Mouse (Mus musculus) kidney, adult 9 months (tissue): ENCODE measurements around the gene Gm8947.
A peak's percentile ranks its signal among the peaks of the same experiment; 100 is the strongest.
"Not testable (repeated sequence)": the region's sequence is repeated elsewhere in the genome, so short reads cannot be mapped to it uniquely, and the experiment has no call there.

Experiments used
- DNase-seq: peaks from one replicate; pipeline ENCODE4 v3.0.0; 2022

Gene Gm8947

DNA sequence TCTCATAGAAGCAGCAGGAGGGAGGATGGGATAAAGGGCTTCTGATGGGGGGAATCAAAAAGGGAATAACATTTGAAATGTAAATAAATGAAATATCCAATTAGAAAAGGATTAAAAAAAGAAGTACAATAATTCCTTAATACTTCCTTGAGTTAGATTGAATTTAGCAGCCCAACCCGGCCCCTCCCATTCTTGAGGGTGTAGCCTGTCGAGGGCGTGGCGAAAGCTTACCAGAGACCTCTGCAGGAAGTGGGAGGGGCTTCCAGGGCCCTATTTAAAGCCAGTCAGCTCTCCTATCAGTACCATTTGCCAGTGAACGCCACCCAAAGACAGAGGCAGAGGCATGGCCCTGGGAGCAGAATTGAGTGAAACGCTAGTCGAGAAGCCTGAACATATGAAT is at the start of gene Gm8947:
Gene Gm8947, plus strand, starts transcription at position 302 of the 400 bp plus-strand sequence.
- not testable (repeated sequence) for DNase-seq

DNA sequence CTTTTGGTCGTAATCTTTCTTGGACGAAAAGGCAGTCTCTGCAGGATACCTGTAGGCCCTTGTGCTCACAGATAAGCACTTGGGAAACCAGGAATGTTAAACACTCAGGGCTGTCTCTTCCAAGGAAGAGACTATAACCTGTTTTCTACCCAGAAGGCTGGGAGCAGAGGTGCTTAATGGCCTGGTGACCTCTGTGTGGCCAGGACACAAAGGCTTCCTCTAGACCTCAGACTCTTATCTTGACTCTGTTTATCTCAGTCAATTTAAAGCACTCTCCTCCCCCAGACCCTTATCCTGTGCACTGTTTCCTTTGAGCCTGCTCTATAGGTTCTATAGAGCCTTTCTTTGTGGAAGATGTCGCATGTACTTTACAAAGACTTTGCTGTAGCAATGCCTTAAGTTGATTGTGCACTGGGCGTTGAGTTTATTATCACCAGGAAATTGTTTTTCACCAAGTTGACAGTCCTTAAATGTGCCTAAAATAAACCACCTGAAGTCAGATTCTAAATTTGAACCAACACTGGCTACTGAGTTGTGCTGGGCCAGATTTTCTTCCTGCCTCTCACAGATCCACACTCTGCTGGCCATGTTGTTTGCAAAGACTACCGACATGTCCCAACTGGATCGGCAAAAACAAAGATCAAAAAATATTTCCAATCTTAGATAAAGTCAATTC is 47.6 kb upstream of the Gm8947 start:
- DNase-seq, result peak; percentile 53

DNA sequence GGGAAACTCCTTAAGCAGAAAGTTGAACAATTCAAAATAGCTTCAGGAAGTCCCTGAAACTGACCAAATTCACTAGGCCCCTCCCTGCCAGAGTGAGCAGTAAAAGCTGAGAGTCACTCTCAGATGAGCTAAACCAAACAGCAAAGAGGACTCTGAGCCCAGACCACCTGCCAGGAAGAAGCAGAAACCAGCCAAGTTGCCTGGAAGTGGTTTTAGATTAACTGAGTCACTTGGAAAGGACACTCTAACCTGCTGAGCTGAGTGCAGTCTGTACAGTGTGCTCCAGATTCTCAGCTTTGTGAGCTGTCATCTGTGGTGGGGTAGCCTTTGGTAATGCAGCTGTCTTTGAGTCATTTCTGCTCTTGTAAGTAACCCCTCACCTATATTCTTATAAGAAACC is 44.4 kb upstream of the Gm8947 start:
- peak; percentile 89 for DNase-seq

DNA sequence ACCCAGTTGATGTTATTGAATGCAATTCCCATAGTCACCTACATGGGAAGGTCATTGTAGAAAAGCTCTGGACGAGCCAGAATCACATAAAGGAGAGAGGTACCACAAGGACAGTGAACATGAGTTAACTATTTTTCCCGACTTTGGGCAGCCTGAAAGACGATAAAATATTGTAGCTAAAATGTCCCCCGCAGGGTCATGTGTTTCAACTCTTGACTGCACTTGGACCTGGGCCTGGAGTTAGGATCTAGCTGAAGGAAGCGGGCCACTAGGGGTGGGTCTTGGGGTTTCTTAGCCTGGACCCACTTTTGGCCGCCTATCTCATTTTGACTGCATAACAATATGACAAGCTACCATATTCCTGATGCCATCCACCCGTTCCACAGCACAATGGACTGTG is 42.0 kb upstream of the Gm8947 start:
- DNase-seq, result peak; percentile 69

DNA sequence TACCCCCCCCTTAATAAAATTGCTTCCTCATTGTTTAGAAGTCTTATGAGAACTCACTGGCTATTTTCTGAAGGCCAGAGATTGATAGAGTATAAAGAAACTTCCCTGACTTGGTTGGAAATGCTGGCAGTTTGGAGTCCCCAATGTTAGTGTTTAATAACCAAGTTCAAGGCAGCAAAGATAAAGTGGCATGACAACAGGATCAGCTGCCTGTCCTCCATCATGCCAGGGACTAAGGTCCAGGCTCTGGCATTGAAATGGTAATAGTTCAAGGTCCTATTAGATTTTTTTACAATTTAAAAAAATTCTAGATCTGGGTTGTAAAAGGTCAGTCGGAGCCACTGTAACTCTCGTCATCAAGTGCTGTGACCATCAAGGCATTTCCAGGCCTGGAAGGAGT is 41.1 kb upstream of the Gm8947 start:
- DNase-seq, result peak; percentile 60

DNA sequence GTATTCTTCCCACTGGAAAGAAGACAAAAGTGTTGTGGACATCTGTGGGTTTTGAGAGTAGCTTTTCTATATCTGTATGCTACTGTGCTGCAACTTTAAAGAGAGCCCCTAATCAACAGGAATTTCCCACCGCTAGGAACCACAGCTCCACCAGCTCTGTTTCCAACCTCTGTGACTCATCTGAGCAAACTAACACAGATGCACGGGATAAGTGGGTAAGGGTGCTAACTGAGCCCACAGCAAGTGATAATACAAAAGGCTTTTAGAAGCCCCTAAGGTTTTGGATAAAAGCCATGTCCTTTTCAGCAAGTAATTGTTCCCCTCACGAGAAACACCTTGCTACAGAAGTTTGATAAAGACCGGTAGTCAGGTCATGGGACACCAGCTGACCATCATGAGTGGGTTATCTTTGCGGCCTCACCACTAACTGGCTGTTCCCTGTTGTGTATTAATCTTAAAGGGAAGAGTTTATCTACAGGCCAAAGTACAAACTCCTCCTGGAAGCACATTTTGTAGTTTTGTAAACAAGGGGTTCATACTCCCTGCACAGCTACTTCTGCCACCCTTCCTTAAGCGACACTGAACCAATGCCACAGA is 39.0 kb upstream of the Gm8947 start:
- peak; percentile 84 for DNase-seq

DNA sequence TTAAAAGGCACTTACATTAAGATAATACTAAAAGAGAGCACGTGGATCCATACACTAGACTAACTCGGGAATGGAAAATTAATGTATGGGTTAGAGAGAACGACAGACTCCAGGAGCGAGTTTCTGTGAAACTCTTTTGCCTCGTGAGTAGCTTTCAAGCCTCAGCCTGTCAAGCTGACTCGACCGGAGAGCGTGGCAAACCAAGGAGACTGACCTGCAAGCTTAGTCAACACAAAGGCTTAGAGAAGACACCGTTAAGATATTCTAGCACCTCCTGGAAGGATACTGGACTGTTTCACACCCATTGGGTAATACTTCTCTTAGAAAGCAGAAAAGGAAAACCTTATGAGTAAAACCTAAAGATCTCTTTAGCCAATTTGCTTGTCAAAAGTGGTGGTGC is 38.0 kb upstream of the Gm8947 start:
- DNase-seq, result peak; percentile 59

DNA sequence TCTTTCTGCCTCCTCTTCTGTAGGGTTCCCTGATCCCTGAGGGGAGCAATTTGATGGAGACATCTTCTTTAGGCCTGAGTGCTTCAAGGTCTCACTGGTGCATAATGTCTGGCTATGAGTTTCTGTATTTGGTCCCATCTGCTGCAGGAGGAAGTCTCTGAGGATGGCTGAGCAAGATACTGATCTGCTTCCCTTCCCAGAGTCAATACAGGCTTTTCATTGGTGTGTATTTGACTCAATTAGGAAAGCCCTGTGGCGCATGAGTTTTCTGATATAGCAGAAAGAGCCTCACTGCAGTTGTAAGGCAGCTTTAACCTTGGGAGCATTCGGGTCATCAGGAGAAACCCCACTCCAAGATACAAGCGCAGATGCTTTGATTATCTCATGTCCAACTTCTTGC is 36.0 kb upstream of the Gm8947 start:
- DNase-seq, result peak; percentile 9

DNA sequence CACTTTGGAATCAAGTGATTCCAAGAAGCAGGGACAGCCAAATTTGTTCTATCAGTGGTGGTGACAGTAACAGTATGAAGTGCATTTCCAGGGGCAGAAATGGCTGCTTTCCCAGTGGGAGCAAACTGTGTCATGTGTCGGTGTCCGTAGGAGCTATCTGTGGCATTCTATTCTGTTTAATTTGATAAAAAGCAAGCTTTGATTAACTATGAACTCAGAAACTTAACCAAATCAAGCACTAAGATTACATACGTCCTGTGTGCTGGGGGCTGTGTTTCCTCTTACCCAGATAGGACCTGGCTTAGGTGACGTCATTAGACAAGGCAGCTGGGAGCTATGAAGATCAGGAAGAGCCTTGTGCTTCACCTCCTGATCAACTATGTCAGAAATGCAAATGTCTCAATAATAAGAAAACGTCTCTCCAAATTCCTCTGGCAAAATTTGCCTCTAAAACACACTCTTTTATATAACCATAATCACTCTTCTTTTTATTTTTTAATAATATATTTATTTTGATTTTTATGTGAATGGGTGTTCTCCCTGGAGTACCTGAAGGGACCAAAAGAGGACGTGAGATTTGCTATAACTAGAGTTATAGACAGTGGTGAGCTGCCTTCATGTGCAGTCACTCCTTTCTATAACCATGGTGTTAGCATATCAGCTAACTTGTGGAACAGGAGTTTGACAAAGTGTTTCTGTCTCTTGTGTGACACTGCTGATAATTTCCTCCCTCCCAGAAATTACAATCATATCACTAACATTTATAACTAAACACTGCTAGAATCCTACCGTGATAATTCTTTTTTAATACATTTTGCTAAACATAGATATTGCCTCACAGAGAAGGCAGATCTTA is 35.2 kb upstream of the Gm8947 start:
- peak; percentile 11 for DNase-seq

DNA sequence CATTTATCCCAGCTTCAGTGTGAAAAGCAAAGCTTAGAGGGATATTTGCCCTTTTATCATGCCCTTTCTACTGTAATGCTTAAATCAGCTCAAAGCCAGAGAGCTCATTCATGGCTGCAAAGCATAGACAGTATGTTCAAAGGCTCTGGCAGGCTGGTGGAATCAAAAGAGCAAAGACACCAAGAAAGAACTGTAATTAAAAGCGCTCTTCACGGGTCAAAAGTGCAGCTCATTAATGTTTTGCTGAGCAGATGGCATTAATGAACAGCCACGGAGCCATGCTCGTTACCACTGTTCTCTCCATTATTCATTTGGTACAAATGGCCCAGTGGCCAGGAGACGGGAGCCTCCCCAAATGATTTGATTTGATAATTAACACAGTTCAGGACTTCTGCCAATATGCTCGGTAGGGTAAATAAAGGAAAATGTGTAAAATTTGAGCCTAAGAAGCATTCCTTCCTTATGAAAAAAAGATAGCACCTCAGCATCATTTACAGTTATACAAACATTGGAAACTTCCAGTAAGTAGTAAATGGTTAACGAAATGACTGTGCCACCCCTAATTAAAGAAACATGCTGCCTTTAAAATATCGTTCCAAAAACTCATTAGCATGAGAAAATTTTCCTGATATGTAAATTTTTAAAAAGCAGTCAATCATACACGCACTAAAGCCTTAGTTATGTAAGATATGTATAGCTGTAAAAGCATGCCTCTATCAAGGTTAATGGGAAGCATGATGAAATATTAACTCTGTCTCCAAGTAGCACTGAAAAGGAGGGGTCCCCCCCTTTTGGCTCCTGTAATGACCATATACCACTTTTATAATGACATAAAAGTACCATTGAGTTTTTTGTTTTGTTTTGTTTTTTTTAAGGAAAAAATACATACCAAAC is 34.0 kb upstream of the Gm8947 start:
- peak; percentile 96 for DNase-seq

DNA sequence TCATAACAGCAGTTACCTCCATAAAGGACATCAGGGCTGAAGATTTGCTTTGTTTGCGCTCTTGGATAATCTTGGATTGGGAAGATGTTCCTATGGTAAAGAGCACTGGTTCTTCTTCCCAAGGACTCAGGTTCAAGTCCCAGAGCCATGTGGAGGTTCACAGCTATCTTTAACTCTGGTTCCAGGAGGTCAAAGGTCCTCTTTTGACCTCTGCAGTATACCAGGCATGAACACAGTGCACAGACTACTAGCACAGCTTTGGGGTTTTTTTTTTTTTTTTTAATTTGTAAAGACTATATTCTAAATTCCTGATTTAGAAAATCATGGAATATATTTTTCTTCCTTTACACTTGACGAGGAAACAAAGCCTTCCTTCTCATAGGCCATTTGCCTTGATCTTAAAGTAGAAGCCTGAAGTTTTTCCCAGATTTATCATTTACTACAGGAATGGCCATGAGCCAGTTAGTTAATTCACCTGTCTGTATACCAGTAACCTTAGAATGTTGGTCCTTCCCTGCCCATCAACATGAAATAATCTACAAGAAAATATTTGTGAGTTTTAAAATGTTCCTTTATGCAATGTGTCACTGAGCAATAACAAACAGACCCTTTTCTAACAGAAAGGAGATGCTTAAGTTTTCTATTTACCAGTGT is 33.2 kb upstream of the Gm8947 start:
- peak; percentile 77 for DNase-seq

DNA sequence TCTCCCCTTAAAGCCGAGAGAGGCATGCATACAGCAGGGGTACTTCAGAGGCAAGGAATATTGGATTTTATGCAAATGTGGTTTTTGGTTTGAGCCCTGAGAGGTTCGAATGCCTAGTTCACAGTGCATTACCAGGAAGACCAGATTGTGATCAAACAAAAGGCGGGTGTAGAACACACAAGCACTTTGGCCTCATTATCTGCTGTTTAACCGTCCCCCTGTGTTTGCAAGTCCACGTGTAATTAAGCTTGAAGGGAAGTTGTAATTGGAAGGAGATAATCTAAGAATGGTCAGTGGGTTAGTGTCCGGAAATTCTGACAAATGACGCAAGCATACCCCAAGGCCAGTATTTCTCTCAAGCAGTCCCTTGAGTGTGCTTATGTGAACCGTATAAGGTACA is 26.1 kb upstream of the Gm8947 start:
- peak; percentile 43 for DNase-seq

DNA sequence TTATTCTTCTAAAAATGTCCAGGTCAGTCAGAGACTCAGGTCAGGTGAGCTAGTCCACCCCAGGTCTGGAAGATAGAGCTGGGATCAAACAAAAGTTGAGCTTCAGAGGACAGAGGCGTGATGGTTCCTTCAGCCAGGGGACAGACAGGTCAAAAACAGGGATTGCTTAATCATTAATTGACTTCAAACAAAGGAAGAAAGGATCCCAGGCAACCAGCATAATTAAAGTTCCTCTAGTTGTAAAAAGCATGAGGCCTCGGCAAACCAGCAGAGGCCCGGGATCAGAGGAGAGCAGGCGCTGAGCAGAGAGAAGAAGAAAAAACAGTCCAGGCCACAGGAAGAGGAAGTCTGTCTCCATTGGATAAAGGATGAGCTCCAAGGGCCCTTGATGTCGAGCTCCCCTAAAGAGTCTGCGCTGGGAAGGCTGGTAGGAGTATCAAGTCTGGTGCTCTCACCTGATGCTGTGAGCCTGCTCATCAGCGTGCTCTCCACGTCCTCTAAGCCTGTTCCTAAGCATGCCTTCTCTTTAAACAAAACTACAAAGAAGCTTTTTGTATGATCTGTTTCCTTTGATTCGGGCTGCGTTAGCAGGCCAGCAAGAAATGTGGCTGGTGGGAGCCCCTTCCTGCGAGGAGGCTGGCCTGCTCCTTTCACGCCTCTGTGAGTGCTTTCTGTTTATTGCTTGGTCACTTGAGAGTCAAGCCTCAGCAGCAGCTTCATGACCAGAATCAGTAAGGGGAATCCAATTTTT is 24.7 kb upstream of the Gm8947 start:
- DNase-seq, result peak; percentile 76

DNA sequence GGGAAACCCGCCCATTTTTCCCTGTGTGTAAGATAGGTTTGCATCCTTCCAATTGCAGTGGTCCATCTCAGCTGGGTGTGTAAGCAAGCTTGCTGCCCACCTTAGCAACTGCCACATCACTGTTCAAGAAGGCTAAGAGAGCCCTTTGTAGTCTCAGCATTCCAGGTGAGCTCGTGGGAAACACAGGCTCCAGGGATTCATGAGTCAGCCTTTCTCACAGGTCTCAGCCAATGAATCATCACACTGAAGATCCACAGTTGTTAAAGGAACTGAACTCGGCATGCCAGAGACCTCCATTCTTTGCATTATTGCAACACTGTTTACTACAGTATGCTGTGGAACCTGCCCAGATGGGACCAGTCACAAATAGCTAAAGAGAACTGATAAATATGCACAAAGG is 23.5 kb upstream of the Gm8947 start:
- DNase-seq, result peak; percentile 13

DNA sequence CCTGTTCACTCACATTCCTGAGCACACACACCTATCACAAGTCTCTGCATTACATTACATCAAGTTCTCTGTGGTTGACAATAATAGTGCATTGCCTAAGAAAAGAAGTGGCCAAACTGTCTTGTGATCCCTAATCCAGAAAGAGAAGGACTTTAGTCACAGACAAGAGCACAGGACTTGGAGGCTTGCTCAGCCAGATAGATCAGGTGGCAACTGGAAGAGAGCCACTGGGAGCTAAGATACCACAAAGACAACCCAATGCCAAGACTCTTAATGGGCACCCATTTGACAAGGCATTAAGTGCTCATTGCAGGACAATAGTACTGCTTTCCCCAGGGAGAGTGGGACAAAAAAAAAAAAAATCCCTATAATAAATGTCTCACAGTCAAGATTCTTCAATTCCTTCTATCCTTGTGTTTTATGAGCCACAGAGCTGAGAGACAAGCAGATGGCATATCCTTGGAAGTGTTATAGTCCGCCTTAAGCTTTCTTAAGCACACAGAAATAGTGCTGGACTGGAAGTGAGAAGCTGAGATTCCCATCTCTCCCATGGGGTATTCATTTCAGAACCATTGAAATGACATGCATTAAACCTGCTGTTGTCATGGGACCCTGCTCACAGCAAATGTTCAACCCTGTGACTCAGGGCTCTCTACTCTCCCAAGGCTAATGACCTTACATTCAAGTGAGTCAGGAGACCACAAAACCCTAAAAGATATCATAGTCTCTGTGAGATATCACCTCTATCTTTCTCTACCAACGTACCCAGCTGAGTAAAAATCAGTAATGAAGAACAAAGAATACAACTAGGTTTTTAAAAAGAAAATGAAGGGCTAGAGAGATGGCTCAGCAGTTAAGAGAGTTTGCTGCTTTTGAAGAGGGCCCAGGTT is 20.4 kb upstream of the Gm8947 start:
- peak; percentile 72 for DNase-seq

DNA sequence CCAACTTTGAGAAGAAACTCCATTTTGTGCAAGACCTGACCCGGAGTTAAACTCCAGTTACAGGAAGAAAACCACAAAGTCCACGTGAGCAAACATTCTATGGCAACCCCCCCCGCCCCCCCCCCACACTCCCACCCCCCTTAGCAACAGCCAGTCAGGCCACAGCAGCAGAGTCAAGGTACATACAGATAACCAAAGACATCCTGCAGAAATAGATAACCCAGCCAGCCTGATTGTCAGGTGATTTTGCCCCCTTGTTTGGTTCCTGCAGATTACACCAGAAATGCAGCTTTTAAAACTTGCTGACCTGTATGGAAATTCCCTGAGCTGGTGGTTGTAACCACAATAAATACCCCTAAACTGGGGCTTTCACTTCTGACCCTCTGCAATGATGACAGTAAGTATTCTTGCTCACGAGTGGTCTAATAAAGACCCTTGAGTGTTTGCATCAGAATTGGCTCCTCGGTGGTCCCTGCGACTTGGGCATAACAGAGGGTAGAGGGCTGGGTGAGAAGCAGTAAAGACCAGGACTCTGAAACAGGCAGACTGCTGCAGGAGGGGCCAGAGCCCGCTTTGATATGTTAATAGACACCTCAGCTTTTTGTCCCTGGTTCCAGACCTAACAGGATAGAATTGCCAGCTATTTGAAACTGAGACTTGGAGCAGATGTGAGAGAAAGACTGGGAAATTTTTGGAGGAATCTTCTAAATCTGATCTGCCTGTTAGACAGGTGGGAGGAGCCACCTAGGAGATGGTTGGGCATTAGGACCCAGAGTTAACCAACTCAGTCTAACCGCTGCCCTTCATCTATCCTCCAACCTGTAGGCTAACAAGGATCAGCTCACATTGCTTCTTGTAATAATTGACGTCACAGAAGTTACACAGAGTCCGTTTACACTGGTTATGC is 14.9 kb upstream of the Gm8947 start:
- peak; percentile 88 for DNase-seq

DNA sequence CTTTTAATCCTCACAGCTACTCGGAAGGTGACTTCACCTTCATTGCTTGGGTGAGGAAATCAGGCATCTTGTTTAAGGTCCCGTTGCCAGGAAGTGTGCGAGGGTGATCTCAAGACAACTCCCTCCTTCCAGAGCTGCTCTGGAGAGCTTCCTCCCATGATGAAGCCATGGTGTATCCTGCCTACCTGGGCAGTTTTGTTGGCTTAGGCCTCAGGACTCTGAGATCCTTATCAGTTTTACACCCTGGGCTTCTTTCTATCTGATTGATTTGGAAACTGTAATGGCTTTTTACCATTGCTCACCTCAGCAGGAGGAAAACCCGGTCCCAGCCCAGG is 14.3 kb upstream of the Gm8947 start:
- no peak for DNase-seq

DNA sequence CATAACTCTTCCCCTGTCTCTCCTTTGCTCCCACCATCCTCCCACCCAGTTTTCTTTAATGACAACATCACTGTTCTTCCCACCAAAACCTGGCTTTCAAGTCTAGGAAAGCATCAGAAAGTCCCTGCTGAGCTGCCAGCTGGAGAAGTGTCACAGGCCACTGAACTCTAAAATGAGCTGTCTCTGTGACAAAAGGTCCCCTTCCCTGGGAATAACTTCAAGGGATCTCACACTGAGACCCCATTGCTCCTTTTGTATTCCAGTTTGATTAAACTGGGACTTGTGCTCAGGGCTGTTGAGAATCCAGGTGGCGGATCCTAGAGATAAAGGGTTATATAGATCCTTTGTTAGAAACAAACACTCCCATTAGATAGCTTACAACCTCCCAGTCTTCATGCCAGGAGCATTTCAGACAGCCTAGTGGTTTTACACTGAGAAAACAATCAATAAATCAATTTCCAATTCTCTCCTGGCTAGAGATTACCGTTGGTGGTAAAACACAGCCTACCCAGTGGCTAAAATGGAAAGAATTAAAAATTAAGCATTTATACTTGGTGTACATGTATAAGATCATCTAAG is 13.6 kb upstream of the Gm8947 start:
- DNase-seq, result peak; percentile 7

DNA sequence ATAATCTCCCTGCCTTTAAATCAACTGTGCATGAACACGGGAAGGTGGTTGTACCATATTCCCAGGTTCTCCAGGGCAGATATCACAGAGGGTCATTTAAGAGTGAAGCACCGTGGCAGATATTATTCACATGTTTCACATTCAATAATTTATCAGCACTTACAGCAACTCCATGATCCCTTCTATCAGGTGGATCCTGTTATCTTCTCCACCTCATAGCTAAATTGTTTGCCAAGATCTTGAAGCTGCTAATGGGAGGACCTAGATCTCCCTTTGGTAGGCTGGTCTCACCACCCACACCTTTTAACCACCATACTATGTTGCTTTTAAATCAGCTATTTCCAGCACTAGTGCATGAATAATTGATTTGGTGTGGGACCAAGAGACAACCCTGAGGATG is 12.0 kb upstream of the Gm8947 start:
- DNase-seq, result no peak
